Mouse (Mus musculus): ENCODE data around the gene Eipr1. TPM values are rescaled to one million over a fixed set of nuclear protein-coding genes. Genes with fewer than 3 reads are reported as not detected.

Gene Eipr1
- total RNA-seq, 1 experiment from 2014 or later, result 16.4 TPM

DNA sequence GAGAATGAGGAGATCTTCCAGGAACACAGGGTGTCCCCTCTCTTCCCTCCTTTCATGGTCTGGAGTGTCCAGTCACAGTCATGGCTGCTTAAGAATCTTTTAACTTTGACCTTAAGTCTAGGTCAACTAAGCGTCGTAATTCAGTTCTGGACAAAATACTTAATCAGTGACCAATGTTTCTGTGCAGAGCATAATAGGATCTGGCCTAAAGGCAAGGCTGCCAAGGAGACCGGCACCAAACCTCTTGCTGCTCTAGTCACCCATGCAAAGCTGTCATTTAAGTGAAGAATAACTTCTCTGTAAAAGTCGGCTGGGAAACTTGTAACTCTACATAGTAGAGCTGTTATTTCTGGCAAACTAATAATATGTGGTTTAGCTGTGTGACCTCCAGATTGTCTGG is 4.4 kb downstream of the Eipr1 start:
- no peak for ATAC-seq (replicated peaks; ENCODE audit: insufficient number of reproducible peaks, low FRiP score, low TSS enrichment, poor library complexity, severe bottlenecking)

DNA sequence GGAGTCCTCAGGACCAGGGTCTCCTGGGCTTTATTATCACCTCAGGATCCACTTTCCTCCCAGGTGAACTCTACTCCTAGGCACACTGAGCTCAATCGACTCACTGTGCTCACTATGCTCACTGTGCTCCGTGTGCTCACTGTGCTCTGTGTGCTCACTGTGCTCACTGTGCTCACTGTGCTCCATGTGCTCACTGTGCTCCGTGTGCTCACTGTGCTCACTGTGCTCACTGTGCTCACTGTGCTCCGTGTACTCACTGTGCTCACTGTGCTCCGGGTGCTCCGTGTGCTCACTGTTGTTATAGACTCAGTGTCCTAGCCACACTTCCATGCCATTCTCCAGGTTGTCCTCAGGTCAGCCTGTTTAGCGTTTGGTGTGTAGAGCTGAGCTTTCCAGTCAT is 18.4 kb downstream of the Eipr1 start:
- no peak for ATAC-seq (replicated peaks; ENCODE audit: insufficient number of reproducible peaks, low FRiP score, low TSS enrichment, poor library complexity, severe bottlenecking)

DNA sequence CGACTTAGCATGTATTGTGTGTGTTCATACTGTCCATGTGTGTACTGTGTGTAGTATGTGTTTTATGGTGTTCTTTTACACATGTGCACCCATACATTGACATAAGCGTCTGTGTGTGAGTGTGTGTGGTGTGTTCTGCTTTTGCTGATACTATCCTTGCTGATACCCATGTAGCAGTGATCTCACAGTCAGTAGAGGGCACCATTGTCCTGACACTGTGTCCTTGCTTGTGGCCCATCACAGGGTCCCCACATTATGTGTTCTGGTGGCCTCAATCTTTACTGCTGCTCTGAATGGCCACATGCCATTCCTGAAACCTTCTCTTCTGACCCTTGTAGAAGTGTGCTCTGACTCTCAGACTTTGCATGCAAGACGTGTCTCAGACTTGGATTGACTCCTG is 22.2 kb downstream of the Eipr1 start:
- ATAC-seq (replicated peaks; ENCODE audit: insufficient number of reproducible peaks, low FRiP score, low TSS enrichment, poor library complexity, severe bottlenecking), result no peak

DNA sequence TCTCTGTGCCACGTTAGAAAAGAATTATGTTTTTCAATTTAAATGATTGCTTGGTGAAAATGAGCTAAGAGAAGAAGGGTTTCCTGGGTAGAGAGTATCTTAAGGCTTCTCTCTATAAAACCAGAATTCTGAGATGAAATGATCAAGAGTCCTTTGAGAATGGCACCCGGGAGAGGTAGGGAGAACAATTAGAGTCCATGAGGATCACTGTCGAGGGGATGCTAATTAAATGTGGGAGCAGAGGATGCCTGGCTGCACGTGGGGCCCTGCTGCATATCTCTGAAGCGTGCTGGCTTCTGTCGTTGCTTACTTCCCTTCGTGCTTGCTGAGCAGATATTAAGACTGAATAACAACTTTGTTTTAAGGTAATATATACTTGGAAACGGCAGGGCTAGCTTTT is 23.5 kb downstream of the Eipr1 start:
- ATAC-seq (replicated peaks; ENCODE audit: insufficient number of reproducible peaks, low FRiP score, low TSS enrichment, poor library complexity, severe bottlenecking), result no peak

DNA sequence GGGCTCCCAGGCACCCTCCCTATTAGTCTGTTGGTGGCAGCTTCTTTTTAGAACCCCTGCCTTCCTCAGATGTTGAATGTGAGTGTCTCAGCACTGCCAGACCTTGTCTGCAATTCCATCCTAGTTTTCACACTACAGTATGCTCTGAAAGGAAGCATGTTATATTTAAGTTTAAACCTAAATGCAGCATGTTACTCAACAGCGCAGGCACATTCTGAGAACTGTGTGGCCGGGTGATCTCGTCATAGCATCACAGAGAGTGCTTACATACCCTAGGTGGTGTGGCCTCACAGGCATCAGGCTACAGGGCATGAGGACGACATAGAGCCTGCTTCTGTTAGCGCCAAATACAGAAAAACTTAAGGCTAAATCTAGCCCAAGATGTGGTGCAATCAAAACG is 24.0 kb downstream of the Eipr1 start:
- no peak for ATAC-seq (replicated peaks; ENCODE audit: insufficient number of reproducible peaks, low FRiP score, low TSS enrichment, poor library complexity, severe bottlenecking)

DNA sequence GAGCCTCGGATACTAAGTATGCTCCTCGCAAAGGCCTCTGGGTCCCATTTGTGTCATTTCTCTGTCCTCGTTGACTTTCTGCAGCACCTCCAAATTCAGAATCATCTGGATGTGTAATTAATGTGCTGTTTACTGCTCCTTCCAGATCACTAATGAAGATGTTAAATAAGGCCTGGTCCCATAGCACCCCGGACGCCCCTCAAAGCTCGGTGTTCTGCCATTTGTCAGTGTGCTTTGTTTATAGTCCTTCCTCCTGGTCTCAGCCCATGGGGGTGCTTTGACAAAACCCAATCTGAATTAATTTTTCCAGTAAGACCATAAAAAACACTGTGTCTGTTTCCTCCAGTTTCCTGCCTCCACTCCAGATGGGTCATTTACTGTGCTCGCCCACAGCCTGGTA is 28.6 kb downstream of the Eipr1 start:
- no peak for ATAC-seq (replicated peaks; ENCODE audit: insufficient number of reproducible peaks, low FRiP score, low TSS enrichment, poor library complexity, severe bottlenecking)

DNA sequence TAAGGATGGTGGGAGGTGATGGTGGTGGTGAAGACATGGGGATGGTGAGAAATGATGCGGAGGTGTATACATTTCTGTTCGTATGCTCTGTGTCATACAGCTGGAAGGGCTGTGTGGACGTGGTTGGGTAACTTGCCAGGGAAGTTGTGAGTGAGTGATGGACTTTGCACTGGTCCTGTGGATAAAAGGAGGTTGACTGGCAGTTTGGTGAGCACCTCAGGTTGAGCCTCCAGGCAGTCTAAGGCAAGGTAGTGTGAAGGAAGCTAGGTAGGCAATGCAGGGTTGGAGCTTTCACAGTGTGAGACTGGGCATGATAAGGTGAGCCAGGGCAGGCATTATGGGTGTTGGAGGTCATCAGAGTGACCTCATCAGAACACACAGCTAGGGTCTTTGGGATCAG is 31.0 kb downstream of the Eipr1 start:
- no peak for ATAC-seq (replicated peaks; ENCODE audit: insufficient number of reproducible peaks, low FRiP score, low TSS enrichment, poor library complexity, severe bottlenecking)

DNA sequence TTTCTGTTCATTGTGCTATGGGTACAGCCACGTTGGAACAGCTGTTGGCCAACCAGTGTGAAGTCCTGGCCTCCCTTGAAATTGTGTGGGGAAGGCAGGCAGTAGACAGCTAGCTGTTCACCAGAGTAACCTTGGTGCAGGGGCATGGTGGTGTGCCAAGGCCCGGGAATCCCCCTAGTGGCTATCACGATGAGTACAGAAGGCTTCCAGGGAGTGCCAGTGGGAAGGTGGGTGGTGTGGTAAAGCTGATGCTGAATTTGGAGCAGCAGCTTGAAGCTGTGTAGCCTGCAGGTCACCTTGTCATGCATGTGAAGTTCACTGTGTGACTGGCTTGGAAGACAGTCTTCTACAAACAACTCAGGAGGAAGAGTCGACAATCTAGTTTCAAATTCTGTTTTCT is 32.8 kb downstream of the Eipr1 start:
- no peak for ATAC-seq (replicated peaks; ENCODE audit: insufficient number of reproducible peaks, low FRiP score, low TSS enrichment, poor library complexity, severe bottlenecking)

DNA sequence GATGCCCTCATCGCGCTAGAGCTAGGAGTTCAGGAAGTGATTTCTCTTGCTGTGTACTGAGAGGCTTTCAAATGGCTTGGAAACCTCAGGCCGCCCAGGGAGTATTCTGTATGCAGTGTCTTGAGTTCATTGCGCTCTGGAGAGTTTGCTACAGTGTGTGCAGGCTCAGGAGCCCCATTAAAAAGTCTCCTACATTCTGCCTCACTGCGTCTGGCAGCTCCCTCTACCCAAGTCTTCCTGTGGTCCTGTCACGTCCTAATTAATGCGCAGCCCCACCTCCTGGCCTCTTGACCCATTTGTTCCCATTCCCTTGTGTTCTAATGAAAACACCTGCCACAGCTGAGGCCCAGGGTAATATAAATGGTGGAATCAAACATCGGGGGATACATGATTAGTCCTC is 33.3 kb downstream of the Eipr1 start:
- no peak for ATAC-seq (replicated peaks; ENCODE audit: insufficient number of reproducible peaks, low FRiP score, low TSS enrichment, poor library complexity, severe bottlenecking)

DNA sequence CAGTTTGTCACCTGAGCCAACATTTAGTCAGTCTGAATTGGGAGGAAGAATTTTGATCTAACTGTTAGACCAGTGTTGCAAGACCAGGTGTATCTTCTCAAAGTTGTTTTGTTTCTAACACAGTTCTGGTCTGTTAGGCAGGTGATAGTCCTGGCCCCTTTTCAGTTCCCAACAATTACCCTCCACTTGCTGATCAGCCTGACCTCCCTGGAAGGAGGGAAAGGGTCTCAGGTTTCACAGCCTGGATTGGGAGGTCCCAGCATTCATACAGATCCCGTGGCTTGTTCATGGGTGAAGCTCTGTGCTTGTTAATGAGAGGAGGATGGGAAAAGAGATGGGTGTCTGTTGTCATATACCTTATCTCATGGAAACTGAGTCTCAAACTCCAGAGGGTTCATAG is 33.7 kb downstream of the Eipr1 start:
- no peak for ATAC-seq (replicated peaks; ENCODE audit: insufficient number of reproducible peaks, low FRiP score, low TSS enrichment, poor library complexity, severe bottlenecking)

DNA sequence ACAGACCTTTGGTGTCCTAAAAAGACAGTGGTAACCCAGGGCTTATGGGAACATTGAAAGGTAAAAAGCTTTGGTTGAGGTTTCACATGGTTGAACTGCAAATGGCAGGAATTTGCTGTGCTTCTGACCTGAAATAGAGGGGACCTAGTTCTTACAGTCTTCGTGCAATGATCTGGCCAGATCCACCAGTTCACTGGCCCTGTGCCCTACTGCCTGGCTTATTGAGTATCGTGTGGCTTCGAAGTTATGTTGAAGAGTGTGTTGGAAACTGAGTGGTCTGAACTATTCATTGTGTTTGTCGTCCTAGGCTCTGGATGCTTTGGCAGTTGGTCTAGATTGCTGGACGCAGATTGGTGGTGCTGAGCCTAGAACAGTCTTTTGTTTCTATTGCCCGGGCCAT is 34.7 kb downstream of the Eipr1 start:
- ATAC-seq (replicated peaks; ENCODE audit: insufficient number of reproducible peaks, low FRiP score, low TSS enrichment, poor library complexity, severe bottlenecking), result no peak

DNA sequence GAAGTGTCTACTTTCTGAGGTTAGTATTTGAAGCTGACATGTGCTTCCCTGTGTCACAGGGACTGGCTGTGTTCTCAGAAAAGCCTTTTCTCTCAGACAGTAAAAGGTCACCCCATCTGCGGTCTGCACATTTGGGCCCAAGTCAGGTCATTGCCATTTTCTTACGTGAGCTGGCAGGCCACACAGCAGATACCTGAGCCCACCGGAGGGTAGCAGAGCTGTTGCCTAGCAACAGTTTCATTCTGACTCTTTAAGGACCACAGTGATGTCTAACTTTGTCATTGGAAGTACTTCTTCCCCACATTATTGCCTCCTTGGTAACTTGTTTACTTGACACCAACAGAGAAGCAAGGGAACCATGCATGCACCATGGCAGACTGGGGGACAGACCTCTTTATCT is 41.0 kb downstream of the Eipr1 start:
- no peak for ATAC-seq (replicated peaks; ENCODE audit: insufficient number of reproducible peaks, low FRiP score, low TSS enrichment, poor library complexity, severe bottlenecking)

DNA sequence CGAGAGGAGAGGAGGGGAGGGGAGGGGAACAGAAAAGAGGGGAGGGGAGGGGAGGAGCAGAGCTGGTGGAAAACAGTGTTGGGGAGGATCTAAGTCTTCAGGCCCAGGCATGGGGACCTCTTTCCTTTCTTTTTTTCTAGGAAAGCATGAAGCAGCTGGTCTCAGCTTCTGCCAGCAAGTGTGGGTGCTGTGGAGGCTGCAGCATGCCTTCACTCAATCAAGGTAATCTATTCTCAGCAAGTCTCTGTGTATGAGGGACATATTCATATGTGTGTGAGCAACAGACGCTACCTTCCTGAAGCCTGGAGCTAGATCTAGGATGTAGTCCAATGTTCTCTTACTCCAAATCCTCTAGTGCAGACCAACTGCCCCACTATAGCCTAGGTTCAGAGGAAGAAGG is 42.1 kb downstream of the Eipr1 start:
- ATAC-seq (replicated peaks; ENCODE audit: insufficient number of reproducible peaks, low FRiP score, low TSS enrichment, poor library complexity, severe bottlenecking), result no peak

DNA sequence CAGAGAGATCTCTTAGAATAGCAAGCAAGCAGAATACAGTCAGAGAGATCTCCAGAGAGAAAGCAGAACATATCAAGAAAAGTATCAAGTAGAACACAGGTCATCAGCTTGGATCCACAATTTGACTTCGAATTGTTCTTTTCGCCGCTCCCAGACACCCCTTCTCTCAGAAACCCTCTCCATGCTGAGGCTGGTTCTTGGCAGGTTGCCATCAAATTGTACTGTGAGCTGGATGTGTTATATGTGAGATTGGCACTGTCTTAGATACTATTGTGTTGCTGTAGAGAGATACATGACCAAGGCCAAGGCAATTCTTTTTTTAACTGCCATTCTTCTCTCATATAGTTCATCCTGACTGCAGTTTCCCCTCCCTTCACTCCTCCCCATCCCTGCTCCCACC is 43.4 kb downstream of the Eipr1 start:
- ATAC-seq (replicated peaks; ENCODE audit: insufficient number of reproducible peaks, low FRiP score, low TSS enrichment, poor library complexity, severe bottlenecking), result no peak

DNA sequence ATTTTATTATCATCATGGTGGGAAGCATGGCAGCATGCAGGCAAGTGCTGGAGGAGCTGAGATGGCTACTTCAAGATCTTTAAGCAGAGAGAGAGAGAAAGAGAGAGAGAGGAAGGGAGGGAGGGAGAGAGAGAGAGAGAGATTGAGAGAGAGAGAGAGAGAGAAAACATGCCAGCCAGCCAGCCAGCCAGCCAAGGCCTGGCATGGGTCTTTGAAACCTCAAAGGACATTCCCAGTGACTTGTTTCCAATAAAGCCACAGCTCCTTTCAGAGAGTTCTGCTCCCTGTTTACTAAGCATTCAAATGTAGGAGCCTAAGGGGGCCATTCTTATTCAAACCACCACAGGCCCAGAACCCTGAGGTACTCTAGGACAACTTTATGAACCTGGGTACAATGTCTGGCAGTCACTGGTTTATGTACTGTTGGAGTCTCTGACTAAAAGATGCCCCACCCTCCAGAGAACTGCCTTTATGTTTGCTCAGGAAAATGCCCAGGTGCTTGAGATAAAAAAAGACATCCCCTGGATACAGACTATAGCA is 45.3 kb downstream of the Eipr1 start:
- ATAC-seq (replicated peaks; ENCODE audit: insufficient number of reproducible peaks, low FRiP score, low TSS enrichment, poor library complexity, severe bottlenecking), result no peak

DNA sequence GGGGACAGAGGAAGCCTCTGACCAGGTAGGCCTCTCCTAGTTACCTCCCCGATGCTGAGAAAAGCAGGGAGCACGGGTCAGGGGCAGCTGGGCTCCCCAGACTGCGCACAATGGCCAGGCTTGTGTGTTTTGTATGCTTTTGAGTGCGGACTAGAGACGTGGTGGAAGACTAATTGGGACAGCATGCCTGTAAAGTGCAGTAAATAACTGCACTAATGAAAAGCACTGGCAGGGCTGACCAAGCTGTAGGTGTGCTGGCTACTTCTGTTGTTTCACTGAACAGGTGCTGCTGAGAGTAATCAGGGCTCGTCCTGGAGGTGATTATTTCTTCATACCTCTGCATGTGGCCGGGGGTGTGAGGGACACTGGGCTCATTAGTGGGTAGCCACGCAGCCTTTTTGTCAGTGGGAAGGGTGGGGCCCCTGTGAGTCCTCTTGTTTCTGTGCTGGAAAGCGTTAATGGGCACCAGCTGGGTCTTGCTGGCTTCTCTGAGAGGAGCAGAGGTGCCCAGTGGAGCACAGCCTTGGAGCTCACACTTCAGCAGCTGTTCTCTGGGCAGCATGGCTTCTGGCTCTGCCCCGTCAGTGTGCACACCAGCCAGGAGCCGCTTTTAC is 48.3 kb downstream of the Eipr1 start:
- ATAC-seq (replicated peaks; ENCODE audit: insufficient number of reproducible peaks, low FRiP score, low TSS enrichment, poor library complexity, severe bottlenecking), result no peak

DNA sequence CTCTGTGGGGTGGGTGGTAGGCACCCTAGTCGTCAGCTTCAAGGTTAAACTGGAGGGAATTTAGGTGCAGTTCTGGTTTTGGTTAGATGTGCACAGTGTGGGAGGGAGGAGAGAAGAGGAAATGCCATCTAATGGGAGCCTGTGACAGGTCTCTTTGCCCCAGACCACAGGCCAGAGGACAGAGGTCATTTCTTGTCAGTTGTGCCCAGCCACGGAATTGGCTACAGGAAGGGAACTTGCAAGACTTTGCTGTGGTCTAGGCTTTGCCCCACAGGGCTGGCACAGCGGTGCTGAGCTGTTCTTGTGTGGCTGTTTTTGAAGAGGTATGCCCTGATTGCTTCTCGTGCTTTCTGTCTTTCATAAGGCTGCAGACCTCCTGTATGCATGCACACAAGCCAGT is 48.8 kb downstream of the Eipr1 start:
- ATAC-seq (replicated peaks; ENCODE audit: insufficient number of reproducible peaks, low FRiP score, low TSS enrichment, poor library complexity, severe bottlenecking), result peak; percentile 62

DNA sequence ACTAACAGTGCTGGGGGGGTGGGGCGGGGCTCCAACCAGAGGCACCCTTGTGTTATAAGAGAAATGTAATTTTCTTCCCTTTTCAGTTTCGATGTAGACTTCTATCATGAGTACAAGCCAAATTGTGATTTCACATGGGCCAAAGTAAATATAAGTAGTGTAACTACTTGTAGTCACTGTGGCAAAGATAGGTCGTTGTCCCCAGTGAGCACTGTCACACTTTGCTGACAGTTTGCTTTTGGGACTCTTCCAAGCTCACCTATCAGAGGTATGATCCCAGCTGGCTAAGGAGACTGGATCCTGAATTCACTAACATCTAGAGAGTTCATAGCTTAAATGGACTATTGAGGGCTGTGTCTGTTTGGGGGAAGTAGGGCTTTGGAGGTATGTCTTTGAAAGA is 49.3 kb downstream of the Eipr1 start:
- no peak for ATAC-seq (replicated peaks; ENCODE audit: insufficient number of reproducible peaks, low FRiP score, low TSS enrichment, poor library complexity, severe bottlenecking)

DNA sequence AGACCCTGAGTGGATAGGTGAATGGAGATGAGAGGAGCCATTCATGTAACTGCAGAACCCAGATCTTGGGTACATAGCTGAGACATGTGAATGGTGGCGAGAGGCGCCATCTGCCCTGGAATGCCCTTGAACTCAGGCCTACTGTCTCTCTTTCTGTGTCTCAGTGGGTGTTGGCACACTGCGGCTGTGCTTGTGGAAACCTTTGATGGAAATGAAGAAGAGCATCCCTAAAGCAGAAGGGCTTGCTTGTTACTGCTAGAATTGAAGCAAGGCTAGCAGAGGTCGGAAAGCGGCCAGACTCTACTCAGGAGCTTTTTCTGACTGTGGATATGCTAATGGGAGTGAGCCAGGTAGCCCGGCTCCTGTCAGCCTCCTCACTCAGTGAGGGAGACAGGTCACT is 50.1 kb downstream of the Eipr1 start:
- no peak for ATAC-seq (replicated peaks; ENCODE audit: insufficient number of reproducible peaks, low FRiP score, low TSS enrichment, poor library complexity, severe bottlenecking)

DNA sequence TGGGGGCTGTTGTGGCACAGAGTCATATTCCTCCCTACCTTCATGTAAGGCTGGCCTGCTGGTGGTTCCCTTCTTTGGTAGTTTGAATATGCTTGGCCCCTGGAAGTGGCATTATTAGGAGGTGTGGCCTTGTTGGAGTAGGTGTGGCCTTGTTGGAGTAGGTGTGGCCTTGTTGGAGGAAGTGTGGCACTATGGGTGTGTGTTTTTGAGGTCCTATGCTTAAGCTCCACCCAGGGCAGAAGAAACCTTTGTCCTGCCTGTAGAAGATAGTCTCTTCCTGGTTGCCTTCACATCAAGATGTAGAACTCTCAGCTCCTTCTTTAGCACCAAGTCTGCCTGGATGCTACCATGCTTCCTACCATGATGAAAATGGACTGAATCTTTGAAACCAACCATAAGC is 51.4 kb downstream of the Eipr1 start:
- peak; percentile 46 for ATAC-seq (replicated peaks; ENCODE audit: insufficient number of reproducible peaks, low FRiP score, low TSS enrichment, poor library complexity, severe bottlenecking)
